ENCODE assay signal across 17 mouse cellular contexts in genomic region chr4:119284861-119285260, GRCm38 (mm10). TPM values are rescaled to one million over a fixed set of nuclear protein-coding genes. Genes with fewer than 3 reads are reported as not detected.
"Had no signal": no experiment of that assay in that cellular context is flagged by ENCODE, and none has a peak within 500 bp of the region (broad histone marks: within the 10 kb centered on the region; RNA-seq: fewer than 3 reads in every experiment).

No protein-coding gene starts in this region.

- H3K27ac ChIP-seq: left cerebral cortex, adult 2 months; limb, embryonic 10.5 days; liver, embryonic 15.5 days; midbrain, embryonic 10.5 days; neural tube, embryonic 13.5 days had no signal

- H3K27me3 ChIP-seq: liver, embryonic 15.5 days; neural tube, embryonic 13.5 days had no signal

- H3K9me3 ChIP-seq: limb, embryonic 10.5 days; liver, embryonic 15.5 days; midbrain, embryonic 10.5 days; neural tube, embryonic 13.5 days had no signal

- DNase-seq: kidney, adult 8-10 months; kidney, postnatal 25 days; lung, embryonic 14.5 days; lung, postnatal 10 days; lung, postnatal 4 days; midbrain, embryonic 14.5 days; right cerebral cortex, postnatal 25 days; thymus, adult 2 months; thymus, postnatal 36 days had no signal

- H3K9ac ChIP-seq: liver, embryonic 15.5 days; lung, embryonic 14.5 days; neural tube, embryonic 13.5 days had no signal

- H3K4me2 ChIP-seq: lung, embryonic 14.5 days; neural tube, embryonic 13.5 days had no signal

- H3K4me3 ChIP-seq: left cerebral cortex, adult 2 months; limb, embryonic 10.5 days; liver, embryonic 15.5 days; midbrain, embryonic 10.5 days; neural tube, embryonic 13.5 days had no signal

- H3K4me1 ChIP-seq: limb, embryonic 10.5 days had no signal

RNA-seq across cellular contexts. Expression of gene Cldn19, which starts 29.6 kb away (rescaled TPM):
- total RNA-seq: megakaryocyte, adult 5-6 weeks; monocyte, adult 5-6 weeks had no signal
- polyA plus RNA-seq: limb, embryonic 10.5 days; liver, embryonic 15.5 days; lung, embryonic 14.5 days; testis, adult 2 months had no signal
